Mouse (Mus musculus) WW6 (cell line): ENCODE results near the gene Mpv17.
A peak's percentile ranks its signal among the peaks of the same experiment; 100 is the strongest.

Experiments used
- DNase-seq: peaks from one replicate; pipeline ENCODE4 v3.0.0-alpha.2; 2013; ENCODE audit warnings: low read depth, low spot score

The Mpv17 gene

DNA sequence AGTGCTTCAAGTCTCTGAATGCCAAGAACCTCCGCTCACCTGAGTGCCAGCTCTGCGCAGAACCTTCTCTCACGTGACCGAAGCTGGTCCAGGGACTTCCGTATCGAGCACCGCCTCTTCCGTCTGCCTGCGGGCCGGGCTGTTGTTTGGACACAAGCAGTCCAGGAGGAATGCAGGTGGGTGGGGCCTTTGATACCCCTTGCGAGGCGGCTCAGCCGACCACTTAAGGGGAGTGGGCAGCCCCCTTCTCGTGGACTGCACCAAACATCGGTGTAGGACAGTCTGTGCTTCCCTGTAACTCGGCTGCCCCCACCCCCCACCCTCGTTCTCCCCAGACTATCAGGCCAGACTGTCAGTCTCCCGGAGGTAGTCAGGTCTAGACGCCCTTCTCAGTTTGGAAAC lies at the start of gene Mpv17:
Gene Mpv17, minus strand, starts transcription at position 100 of the 402 bp plus-strand sequence.
- peak; percentile 67 for DNase-seq

DNA sequence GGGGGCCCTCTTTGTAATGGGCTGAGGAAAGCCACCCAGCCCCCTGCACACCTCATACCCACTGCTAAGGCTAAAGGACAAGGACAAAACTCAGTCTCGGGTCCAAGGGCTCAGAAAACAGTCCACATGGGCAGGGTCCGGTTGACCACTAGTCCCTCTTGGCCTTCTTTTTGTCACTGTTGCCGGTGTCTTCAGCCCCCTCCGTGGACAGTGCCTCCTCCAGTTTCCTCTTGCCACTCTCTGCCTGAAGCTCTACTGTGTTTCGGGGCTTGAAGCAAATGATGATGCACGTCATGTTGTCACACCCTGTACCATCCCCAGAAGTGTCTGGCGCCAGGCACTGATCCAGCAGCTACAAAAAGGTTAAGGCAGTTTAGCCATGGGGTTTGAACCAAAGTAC lies 48.9 kb upstream of the Mpv17 start:
- DNase-seq: no peak

DNA sequence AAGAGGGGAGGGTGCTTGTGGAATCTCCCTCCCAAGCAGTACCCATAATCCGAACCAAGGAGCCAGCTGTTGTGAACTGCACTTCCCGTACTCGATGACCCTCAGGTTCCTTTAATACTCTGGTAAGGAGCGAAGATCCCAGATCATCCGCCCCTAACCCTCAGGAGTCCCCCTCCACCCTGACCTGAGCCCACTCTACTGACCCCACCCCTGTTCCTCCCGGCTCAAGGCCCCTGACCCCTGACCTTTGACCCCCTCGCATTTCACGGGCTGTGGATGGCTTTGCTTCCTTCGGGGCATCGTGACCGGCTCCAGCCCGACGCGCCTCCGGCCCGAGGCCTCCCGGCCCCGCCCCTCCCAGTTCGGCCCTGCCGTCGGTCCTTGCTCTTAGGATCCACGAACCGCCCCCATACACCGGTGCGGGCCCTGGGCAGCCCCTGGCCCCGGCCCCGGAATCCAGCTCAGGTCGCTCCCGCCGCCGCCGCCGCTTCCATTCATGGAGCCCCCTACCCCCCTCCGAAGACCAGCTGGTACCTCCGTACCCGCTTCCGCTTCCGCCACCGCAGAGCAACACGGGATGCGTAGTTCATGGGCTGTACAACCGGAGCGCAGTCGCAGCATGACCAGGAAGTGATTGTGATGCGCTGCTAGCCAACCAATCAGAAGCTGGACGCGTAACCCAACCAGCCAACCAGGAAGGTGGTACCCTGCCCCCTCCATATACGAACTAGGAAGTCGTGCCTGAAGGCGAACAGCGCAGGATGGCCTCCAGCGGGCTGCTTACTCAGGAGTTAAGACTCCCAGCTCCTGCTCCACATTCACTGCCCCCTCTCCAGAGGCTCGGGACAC lies 47.9 kb upstream of the Mpv17 start, which contains the start of gene Zfp513:
Gene Zfp513, minus strand, starts transcription at position 562 of the 849 bp plus-strand sequence.
- peak; percentile 93 for DNase-seq

DNA sequence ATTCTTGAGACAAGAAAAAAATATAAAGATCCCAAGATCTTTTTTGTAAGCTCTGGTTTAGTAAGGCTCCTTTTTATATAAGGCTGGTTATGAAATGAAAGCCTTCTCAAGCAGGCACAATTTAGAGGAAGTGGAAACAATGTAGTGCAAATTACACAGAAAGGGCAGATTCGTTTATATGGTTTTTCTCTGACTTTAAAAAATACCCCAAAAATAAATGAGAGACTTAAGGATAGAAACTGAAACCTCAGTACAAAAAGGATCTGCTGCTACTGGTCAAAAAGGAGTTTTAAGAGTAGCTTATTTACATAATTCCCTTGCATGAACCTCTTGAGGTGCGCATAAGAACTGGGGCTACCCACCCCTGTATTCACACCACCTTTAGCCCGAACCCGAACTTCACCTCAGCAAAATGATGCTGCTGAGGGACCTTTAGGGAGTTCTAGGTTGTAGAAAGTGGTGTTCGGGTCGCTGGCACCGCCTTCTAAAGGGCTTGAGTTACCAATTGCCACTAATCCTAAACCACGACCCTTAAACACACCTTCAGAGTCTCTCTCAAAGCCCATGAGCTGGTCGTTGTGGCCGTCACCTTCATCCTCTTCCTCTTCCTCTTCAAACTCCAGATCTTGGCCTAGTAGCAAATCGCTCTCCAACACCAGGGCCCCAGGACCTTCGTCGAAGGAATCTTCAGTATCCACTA lies 47.1 kb upstream of the Mpv17 start:
- DNase-seq: no peak

DNA sequence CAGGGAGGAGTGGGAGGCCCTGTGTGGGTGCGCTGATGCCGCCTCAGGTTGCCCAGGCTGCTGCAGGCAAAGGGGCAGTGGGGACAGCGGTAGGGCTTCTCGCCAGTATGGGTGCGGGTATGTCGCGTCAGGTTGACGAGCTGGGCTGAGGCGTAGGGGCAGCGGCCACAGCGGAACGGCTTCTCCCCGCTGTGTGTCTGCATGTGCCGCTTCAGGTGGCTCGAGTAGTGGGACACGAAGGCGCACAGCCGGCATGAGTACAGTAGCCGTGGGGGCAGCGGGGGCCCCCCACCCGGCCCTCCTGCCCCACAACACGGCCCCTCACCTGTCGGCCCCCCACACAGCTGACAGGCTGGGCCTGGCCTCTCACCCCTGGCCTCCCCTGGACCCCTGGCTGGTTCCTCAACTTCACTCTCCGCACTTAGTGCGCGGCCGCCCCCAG lies 46.3 kb upstream of the Mpv17 start:
- no peak for DNase-seq

DNA sequence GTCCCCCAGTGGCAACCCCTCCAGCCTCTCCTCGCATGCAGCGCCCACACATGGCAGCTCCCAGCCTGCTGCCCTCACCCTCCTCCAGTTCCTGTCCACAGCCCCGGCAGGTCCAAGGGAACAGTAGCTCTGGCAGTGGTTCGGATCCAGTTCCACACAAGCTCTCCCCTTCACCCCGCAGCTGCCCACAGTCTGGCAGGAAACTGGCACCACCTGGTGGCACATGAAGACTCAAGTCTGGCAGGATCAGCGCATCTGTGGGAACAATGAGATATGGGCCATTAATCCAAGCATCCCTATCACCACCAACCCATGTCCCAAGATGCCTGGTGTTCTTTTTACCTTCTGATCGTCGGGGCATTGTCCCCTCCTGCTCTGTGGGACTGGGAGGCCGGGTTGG lies 45.8 kb upstream of the Mpv17 start:
- no peak for DNase-seq

DNA sequence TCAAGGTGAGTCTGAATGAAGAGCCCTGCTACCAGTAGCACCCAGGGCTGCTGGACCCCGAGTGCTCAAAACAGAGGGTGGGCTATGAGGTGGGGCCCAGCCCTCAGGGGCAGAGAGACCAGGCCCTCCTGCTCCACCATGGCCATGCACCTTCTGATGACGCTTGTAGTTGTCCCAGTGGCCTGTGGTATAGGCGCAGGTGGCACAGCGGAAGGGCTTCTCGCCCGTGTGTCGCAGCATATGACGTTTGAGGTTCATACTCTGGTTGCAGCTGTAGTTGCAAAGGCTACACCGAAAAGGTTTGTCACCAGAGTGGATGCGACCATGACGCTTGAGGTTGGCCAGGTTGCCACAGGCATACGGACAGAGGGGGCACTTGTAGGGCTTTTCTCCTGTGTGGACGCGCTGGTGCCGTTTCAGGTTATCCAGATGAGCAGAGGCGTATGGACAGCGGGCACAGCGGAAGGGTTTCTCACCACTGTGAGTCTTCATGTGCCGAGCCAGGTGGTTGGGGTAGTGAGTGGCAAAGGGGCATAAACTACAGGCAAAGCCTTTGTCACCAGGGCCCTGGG lies 45.4 kb upstream of the Mpv17 start:
- no peak for DNase-seq

DNA sequence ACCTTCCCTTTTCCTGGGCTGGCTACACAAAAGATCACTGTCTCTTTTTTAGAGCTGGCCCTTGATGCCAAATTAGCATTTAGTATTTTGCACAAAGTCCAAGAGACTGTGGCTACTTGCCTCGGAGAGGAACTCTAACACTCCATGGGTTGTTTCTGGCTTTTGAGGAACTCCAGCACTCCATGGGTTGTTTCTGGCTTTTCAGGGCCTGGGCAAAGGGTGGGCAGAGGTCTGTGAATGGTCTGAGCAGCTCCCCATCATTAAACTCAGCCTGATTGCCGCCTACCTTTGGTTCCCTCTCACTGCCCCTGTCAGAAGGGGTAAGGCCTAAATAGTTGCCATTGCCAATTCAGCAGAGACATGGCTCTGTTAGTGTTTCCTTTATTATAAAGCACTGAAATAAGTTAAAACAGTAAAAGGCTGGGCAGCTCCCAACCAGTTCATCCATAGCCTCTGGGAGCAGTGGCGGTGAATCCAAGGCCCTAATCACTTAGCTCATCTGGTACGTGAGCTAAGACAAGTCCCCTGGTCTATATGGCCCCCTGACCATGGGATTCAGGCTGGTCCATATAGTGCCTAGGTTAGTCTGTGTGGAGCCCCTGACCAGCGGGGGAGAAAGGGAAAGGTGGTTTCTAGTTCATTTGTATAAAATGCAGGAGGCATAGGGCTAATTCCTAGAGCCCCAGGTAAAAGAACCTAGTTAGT lies 44.7 kb upstream of the Mpv17 start:
- DNase-seq: no peak

DNA sequence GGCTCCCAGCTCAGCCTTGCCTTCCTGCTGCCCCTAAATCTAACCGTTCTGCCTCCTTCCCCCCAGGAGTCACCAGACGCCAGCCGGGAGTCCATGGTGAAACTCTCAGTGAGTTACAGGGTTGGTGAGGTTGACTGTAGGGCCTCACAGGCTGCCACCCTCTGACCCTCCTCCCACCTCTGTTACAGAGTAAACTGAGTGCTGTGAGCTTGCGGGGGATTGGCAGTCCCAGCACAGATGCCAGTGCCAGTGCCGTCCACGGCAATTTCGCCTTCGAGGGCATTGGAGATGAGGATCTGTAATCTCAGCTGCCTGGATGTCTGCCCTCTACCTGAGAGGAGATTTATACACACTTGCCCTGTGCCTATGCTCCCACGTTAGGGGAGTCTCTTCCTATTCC lies 44.1 kb upstream of the Mpv17 start:
- no peak for DNase-seq

DNA sequence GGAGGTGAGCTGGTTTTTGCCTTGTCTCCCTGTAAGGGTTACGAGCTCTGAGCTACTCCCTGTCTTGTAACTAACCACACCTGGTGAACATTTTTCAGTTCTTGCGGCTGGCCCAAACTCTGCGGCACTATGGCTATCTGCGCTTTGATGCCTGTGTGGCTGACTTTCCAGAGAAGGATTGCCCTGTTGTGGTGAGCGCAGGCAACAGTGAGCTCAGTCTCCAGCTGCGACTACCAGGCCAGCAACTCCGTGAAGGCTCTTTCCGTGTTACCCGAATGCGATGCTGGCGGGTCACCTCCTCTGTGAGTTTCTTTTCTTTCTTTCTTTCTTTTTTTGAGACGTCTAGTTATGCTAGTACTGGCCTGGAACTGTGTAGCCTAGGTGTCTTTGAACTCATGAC lies 43.0 kb upstream of the Mpv17 start:
- no peak for DNase-seq

DNA sequence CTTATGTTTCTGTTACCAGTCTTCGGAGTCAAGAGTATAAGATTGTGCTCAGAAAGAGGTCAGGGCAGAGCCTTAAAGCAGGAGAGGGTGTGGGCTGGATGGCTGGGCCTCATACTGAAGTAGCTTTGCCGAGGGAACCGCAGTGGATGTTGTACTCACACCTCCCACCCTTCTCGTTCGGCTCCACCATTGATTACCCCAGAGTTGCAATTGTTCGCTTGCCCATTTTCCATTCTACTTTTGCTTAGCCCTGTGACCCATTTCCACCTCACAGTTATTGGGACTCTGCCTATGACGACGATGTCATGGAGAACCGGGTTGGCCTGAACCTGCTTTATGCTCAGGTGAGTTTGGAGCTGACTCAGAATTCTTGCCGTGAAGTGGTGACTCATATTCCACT lies 42.2 kb upstream of the Mpv17 start:
- no peak for DNase-seq

DNA sequence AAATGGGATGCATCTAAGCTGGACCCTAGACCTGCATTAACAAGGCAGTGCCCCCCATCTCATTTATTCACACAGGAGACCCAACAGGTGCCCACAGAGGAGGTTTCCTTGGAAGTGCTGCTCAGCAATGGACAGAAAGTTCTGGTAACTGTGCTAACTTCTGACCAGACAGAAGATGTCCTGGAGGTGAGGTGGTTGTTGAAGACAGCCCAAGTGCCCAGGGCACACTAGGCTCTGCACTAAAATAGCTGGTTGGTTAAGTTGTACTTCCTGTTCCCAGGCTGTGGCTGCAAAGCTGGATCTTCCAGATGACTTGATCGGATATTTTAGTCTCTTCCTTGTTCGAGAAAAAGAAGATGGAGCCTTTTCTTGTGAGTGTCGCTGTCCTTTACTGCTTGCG lies 41.6 kb upstream of the Mpv17 start:
- DNase-seq: no peak

DNA sequence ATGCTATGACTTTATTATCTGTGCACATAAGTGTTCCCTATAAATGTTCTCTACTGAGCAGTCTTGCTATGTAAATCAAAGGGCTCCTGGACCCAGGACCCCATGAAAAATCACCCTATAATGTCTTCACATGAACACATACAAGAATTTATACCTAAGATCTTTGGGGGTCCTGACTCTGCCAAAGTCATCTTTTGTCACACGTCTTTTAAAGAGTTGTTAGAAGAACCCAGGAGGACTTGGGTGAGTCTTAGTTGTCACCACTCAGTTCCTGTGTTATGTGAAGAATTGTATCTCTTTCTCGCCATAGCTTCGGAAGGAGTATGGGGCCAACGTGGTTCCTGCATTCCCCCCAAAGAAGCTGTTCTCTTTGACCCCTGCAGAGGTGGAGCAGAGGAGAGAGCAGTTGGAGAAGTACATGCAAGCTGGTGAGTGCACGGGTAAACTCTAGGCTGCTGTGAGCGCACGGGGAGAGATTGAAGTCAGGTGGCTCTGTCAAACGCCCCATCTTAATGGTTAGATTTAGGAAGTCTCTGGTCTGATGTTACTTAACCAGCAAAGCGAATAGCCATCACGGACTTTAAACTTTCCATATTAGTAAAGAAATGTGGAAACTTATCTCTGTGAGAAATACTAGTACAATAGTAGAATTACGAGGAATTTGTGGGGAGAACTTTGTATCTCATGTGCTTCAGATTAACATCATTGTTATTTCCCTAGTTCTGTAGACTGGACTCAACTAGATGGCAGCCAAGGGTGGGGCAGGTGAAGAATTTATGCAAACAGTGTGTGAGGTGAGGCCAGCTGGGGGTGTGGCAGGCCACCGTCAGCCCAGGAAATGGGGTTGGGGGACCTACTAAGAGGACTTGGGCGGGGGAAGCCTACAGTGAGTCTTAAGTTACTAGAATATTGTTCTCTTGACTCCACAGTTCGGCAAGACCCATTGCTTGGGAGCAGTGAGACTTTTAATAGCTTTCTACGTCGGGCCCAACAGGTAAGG lies 40.7 kb upstream of the Mpv17 start:
- DNase-seq: no peak

DNA sequence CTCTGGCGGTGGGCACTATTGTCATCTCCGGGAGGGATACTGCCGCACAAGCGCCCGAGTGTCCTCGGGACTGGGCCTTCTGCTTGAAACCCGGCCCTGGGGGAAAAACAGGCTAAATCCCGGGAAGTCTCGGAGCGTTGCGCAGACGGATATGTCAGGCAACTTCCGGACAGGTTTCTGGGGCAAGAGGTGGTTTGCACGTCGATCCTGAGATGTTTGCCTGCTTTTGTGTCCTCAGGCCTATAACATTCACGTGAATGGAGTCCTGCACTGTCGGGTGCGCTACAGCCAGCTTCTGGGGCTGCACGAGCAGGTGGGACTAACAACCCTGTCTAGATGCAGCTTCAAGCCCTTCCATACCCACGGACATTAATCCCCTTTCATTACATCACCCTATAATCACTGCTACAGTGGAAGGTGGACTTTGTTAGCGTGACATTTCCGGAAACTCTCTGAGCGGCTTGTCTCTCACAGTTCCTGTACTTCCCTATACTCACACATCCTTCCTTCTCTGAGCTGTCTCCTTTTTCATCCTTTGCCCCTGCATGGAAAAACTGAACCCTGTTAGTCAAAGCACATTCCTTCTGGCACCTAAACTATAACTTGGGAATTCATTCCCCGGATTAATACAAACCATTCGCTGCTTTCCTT lies 39.7 kb upstream of the Mpv17 start:
- DNase-seq: no peak

DNA sequence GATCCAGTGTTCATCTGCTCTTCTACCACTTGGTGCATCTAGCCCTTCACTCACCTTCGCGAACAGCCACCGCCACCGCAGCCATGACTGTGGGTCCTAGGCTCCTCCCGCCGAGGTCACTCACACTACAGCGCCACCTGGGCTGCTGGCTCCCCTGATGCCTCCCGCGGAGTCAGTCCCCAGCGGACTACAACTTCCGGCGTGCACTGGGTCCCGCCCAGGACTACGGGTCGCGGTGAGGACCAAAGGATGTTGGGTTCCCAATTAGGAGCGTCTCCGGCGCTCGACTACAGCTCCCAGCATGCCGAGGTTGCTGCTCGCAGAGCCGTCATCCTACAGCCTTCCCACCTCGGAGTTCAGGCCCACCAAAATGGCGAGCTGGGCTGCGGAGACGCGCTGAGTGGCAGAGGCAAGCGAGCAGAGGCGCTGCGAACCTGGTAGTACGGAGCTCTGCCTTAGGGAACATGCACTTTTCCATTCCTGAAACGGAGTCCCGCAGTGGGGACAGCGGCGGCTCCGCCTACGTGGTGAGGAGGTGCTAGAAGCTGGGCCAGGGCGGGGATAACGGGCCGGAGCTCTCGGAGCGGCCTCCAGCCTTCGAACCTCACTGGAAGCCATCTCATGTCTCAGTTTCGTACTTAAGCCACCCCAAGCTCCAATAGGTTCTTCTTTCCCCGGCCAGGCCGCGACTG lies 39.0 kb upstream of the Mpv17 start, which contains the start of the genes Snx17 and Eif2b4:
Gene Snx17, plus strand, starts transcription at position 289 of the 692 bp plus-strand sequence.
Gene Eif2b4, minus strand, starts transcription at position 492 of the 692 bp plus-strand sequence.
- DNase-seq: peak; percentile 97

DNA sequence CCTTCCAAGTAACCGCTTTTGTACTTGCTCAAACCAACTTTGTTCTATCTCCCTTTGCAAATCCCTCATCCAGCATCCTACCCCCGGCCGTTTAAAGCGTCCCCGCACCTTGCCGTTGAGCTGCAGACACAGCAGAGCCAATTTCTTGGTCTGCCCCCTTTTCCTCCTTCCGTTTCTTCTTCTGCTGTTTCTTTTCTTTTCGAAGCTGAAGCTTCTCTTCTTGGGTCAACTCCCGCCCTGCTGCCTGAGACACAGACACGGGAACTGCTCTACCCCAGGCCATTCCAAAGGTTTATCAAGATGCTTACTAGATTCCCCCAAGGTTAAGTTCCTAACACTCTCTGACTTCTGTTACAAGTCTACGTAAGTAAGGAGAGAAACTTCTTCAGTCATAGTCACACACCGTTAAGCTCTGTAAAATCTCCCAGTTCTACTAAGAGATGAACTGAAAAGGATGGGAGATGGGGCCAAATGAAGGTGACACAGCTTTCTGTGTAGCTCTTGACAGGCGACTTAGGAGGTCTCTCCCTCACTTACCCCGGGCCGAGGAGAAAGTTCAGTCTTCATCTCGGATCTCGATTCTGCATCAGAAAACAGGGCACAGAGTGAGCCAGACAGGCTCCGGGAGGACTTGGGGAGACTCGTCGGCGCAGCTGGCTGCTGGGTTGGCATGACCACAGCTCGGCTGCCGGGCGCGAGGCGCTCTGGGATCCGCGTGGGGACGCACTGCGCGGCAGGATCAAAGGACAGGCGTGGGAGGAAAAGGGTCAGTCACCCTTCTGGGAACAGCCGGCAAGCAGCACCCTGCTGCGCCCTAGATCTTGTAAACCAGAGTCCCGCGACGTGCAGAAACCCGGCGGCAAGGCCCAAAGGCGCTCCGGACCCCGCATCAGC lies 38.2 kb upstream of the Mpv17 start:
- no peak for DNase-seq

DNA sequence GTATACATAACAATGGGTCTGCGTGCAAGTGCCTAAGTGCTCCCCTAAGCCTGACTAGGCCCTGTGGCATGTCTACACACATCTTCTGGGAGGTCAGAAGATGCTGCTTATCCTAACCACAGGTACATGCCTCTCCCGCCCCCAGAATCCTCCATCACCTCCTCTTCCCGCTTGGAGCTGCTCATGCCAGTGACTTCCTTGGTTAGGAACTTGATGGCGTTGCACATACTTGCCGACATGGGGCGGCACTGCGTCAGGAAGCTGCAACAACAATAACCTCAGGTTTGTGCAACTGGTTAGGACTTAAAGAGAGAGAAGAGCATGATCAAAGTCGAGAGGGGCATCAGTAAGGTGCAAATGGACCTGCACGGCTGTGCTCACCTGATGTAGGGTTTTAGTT lies 36.1 kb upstream of the Mpv17 start:
- DNase-seq: no peak

DNA sequence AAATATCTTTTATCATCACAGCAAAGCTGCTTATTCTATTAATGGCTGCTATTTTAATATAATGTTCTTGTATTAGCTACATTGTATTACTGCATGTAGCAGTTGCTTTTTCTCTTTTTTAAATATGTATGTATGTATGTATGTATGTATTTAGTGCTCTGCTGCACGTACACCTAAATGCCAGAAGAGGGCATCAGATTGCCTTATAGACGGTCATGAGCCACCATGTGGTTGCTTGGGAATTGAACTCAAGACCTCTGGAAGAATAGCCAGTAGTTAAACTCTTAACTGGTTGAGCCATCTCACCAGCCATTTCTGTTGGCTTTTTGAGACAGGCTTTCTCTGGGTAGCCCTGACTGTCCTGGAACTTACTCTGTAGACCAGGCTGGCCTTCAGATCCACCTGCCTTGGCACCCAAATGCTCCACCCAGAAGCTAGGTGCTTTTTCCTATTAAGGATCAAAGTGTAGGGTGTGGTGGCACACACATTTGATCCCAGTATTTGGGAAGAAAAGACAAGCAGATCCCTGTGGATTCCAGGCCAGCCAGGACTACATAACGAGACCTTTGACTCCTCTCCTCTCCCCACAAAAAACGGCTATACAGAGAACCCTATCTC lies 34.3 kb upstream of the Mpv17 start:
- no peak for DNase-seq
